Mouse (Mus musculus) neural tube, embryonic 11.5 days (tissue): Measurements from ENCODE around the gene Cacna1s. TPM values are rescaled to one million over a fixed set of nuclear protein-coding genes. Genes with fewer than 3 reads are reported as not detected.

ENCODE experiments used
- ATAC-seq: fragments of 200-750 bp; cut with Nextera tagmentation; 2 replicates; pipeline ENCODE4 v1.8.0; 2017; ENCODE audit warnings: moderate number of reproducible peaks, mild to moderate bottlenecking, moderate TSS enrichment, moderate library complexity; ENCODE audit not compliant: insufficient read depth, low FRiP score, low TSS enrichment
- DNase-seq: peaks from one replicate; pipeline ENCODE4 v3.0.0-alpha.2; 2015; ENCODE audit warnings: low spot score
- H3K27ac ChIP-seq: fragments of 300-500 bp; sonication (generic); 2 replicates; pipeline ENCODE4 v1.5.1; 2014; ENCODE audit warnings: low read depth, mild to moderate bottlenecking, low read length
- H3K27me3 ChIP-seq: fragments of 300-500 bp; sonication (generic); 2 replicates; pipeline ENCODE4 v1.6.1; 2014; ENCODE audit warnings: mild to moderate bottlenecking, low read length, mixed read lengths; ENCODE audit not compliant: control insufficient read depth, insufficient read depth
- H3K36me3 ChIP-seq: fragments of 300-500 bp; sonication (generic); 2 replicates; pipeline ENCODE4 v1.6.1; 2014; ENCODE audit warnings: mild to moderate bottlenecking, low read length, moderate library complexity, mixed read lengths; ENCODE audit not compliant: control insufficient read depth, insufficient read depth
- H3K4me1 ChIP-seq: fragments of 300-500 bp; sonication (generic); 2 replicates; pipeline ENCODE4 v1.6.1; 2014; ENCODE audit warnings: low read length, mixed read lengths; ENCODE audit not compliant: control insufficient read depth, insufficient read depth
- H3K4me2 ChIP-seq: fragments of 300-500 bp; sonication (generic); 2 replicates; pipeline ENCODE4 v1.6.1; 2014; ENCODE audit warnings: low read depth, mild to moderate bottlenecking, moderate library complexity
- H3K4me3 ChIP-seq: fragments of 300-500 bp; sonication (generic); 2 replicates; pipeline ENCODE4 v1.5.1; 2014; ENCODE audit warnings: low read depth, low read length
- H3K9ac ChIP-seq: fragments of 300-500 bp; sonication (generic); 2 replicates; pipeline ENCODE4 v1.6.1; 2014; ENCODE audit warnings: mild to moderate bottlenecking, low read length
- H3K9me3 ChIP-seq: fragments of 300-500 bp; sonication (generic); 2 replicates; pipeline ENCODE4 v1.6.1; 2016; ENCODE audit warnings: low read length; ENCODE audit not compliant: control insufficient read depth
- WGBS: fragments of 180-500 bp; shearing (Covaris S2); extraction: QIAGEN DNeasy Blood & Tissue Kit; methylation state at CpG from one replicate; pipeline ENCODE4 v1.1.7; 2014; 5-methylcytosine and 5-hydroxymethylcytosine counted together
- polyA plus RNA-seq: library from polyadenylated mRNA; unstranded; fragments of >200 nt; fragmentation: Nextera tagmentation; extraction: Ambion mirVana; gene quantifications from 2 replicates; pipeline ENCODE4 v1.2.1, GENCODE M21; 2014

Cacna1s gene
- polyA plus RNA-seq, 1 experiment from 2014 or later: 0.73 TPM

GRCm38 (mm10) chr1:136045774-136046173 lies 6.8 kb upstream of the Cacna1s start:
- Histone ChIP-seq H3K9me3 (no peaks in the 10 kb centered on the region), H3K4me2 (no peak overlapping the region), H3K27me3 (peaks cover 10% of the 10 kb centered on the region), H3K4me1 (peaks cover 3% of the 10 kb centered on the region; the same call in 1 of the 2 replicates), H3K4me3 (no peak overlapping the region), H3K9ac (no peak overlapping the region), H3K27ac (no peak overlapping the region), H3K36me3 (no peaks in the 10 kb centered on the region)
- peak; percentile 76 for DNase-seq
- no peak for ATAC-seq
- WGBS: 18% methylated on average over 4 of the region's 4 CpGs

GRCm38 (mm10) chr1:136047432-136047831 lies 5.1 kb upstream of the Cacna1s start:
- Histone ChIP-seq H3K9ac (no peak overlapping the region), H3K4me3 (no peak overlapping the region), H3K27me3 (peaks cover 18% of the 10 kb centered on the region), H3K36me3 (no peaks in the 10 kb centered on the region), H3K9me3 (no peaks in the 10 kb centered on the region), H3K27ac (no peak overlapping the region), H3K4me2 (no peak overlapping the region), H3K4me1 (peaks cover 6% of the 10 kb centered on the region; the same call in 1 of the 2 replicates)
- ATAC-seq (no peak), DNase-seq (no peak)
- 5% methylated on average over 2 of the region's 2 CpGs for WGBS

- H3K4me3 ChIP-seq: no peak overlapping the region
- DNase-seq (no peak), ATAC-seq (no peak)
- peaks cover 20% of the 10 kb centered on the region for H3K27me3 ChIP-seq
- 78% methylated on average over 9 of the region's 9 CpGs for WGBS
- H3K9me3 ChIP-seq: no peaks in the 10 kb centered on the region
- peaks cover 6% of the 10 kb centered on the region; the same call in 1 of the 2 replicates for H3K4me1 ChIP-seq
- no peaks in the 10 kb centered on the region for H3K36me3 ChIP-seq
- H3K27ac ChIP-seq: no peak overlapping the region
- no peak overlapping the region for H3K9ac ChIP-seq
- no peak overlapping the region for H3K4me2 ChIP-seq
Measured at GRCm38 (mm10) chr1:136047894-136048293, 4.7 kb upstream of the Cacna1s start.

GRCm38 (mm10) chr1:136050312-136051012 lies 2.1 kb upstream of the Cacna1s start, which contains the start of gene Ascl5:
Gene Ascl5 (plus strand): TSS chr1:136050804.
- Histone ChIP-seq H3K9me3 (no peaks in the 10 kb centered on the region), H3K4me2 (peak within 1 kb of the TSS; percentile 43), H3K36me3 (no peaks in the 10 kb centered on the region), H3K9ac (peak within 1 kb of the TSS; percentile 19), H3K27me3 (peaks cover 20% of the 10 kb centered on the region), H3K27ac (no peak within 1 kb of the TSS), H3K4me3 (peak within 1 kb of the TSS; percentile 25), H3K4me1 (peaks cover 6% of the 10 kb centered on the region; the same call in 1 of the 2 replicates)
- DNase-seq (no peak), ATAC-seq (no peak)
- 21% methylated on average over 28 of the region's 29 CpGs for WGBS

- ATAC-seq: no peak
- no peaks in the 10 kb centered on the region for H3K36me3 ChIP-seq
- WGBS: under 1% methylated on average over 36 of the region's 36 CpGs
- peaks cover 20% of the 10 kb centered on the region for H3K27me3 ChIP-seq
- H3K4me3 ChIP-seq: peak overlapping the region; percentile 25
- no peak overlapping the region for H3K27ac ChIP-seq
- DNase-seq: peak; percentile 32
- peaks cover 6% of the 10 kb centered on the region; the same call in 1 of the 2 replicates for H3K4me1 ChIP-seq
- peak overlapping the region; percentile 19 for H3K9ac ChIP-seq
- peak overlapping the region; percentile 43 for H3K4me2 ChIP-seq
- no peaks in the 10 kb centered on the region for H3K9me3 ChIP-seq
Measured at GRCm38 (mm10) chr1:136051013-136051315, 1.6 kb upstream of the Cacna1s start.

- Histone ChIP-seq H3K4me1 (peaks cover 6% of the 10 kb centered on the region; the same call in 1 of the 2 replicates), H3K9ac (no peak overlapping the region; the same call in 1 of the 2 replicates), H3K27me3 (peaks cover 20% of the 10 kb centered on the region), H3K27ac (no peak overlapping the region), H3K36me3 (no peaks in the 10 kb centered on the region), H3K4me3 (no peak overlapping the region), H3K9me3 (no peaks in the 10 kb centered on the region), H3K4me2 (peak overlapping the region; percentile 43)
- WGBS: 0% methylated on average over 6 of the region's 6 CpGs
- DNase-seq (peak; percentile 80), ATAC-seq (peak; percentile 45)
Measured at GRCm38 (mm10) chr1:136051465-136051864, 1.1 kb upstream of the Cacna1s start.

- no peak overlapping the region for H3K27ac ChIP-seq
- peaks cover 3% of the 10 kb centered on the region; the same call in 1 of the 2 replicates for H3K4me1 ChIP-seq
- H3K27me3 ChIP-seq: peaks cover 9% of the 10 kb centered on the region
- ATAC-seq (no peak), DNase-seq (no peak)
- H3K9me3 ChIP-seq: no peaks in the 10 kb centered on the region
- H3K36me3 ChIP-seq: no peaks in the 10 kb centered on the region
- 61% methylated on average over 3 of the region's 3 CpGs for WGBS
- H3K4me2 ChIP-seq: no peak overlapping the region
- no peak overlapping the region for H3K4me3 ChIP-seq
- no peak overlapping the region for H3K9ac ChIP-seq
Measured at GRCm38 (mm10) chr1:136055771-136056170, 3.2 kb downstream of the Cacna1s start.

GRCm38 (mm10) chr1:136058594-136058993 lies 6.0 kb downstream of the Cacna1s start:
- no peak for DNase-seq
- Histone ChIP-seq H3K9me3 (no peaks in the 10 kb centered on the region), H3K27me3 (no peaks in the 10 kb centered on the region), H3K9ac (no peak overlapping the region), H3K4me2 (no peak overlapping the region), H3K36me3 (no peaks in the 10 kb centered on the region), H3K27ac (no peak overlapping the region), H3K4me1 (no peaks in the 10 kb centered on the region), H3K4me3 (no peak overlapping the region)
- 55% methylated on average over 3 of the region's 3 CpGs for WGBS
- ATAC-seq: no peak
